In the genomic region with DNA sequence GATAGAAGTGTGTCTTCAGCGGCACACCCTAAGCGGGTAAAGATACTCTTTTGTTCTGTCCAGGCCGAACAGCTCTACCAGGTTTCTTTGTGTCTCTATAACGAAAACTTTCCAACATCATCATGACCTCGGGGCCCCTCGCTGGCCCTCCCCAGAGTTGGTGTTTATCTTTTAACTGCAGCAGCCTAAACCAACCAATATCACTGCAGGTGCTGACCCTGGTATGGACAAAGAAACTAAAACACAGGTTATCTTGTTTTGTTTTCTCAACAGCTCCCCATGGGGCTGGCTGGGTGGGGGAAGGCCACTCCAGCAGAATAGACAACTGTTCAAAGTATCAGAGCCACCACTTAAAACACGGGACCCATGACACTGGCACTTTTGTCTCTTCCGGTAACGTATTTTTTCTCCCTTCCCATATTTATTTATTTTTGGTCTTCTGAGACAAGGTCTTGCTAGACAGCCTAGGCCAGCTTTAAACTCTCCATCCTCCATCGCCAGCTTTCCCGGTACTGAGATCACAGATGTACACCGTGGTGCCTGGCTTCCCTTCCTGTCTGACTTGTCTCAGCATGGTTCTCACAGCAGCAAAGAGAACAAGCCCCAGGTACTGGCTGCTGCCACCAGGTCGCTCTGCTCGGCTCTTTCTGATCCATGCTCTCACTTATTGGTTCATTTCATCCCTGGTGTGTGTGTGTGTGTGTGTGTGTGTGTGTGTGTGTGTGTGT, we compare ENCODE assay signal across 13 mouse cellular contexts.
A peak's percentile ranks its signal among the peaks of the same experiment; 100 is the strongest.
DNase-seq lines count a peak whose midpoint lies in the region; ATAC-seq and TF ChIP-seq lines count a peak whose summit lies in the region.
"Had no signal": no experiment of that assay in that cellular context is flagged by ENCODE, and none has a peak within 500 bp of the region (broad histone marks: within the 10 kb centered on the region; RNA-seq: fewer than 3 reads in every experiment).

No protein-coding gene starts in this region.

- peak overlapping the region; percentile 32 for H3K4me3 ChIP-seq in heart, embryonic 10.5 days
- no peak overlapping the region for H3K4me3 ChIP-seq in thymus, adult 2 months (ENCODE audit: control insufficient read depth, insufficient read depth, low read length)
- H3K4me3 ChIP-seq in liver, embryonic 12.5 days = peak overlapping the region; percentile 25
- H3K4me3 ChIP-seq: hindbrain, embryonic 15.5 days; kidney, embryonic 15.5 days; limb, embryonic 15.5 days; neural tube, embryonic 12.5 days had no signal

- 41% methylated on average over 14 of the region's 14 CpGs for WGBS in heart, embryonic 10.5 days
- WGBS in thymus, adult 2 months = 65% methylated on average over 14 of the region's 14 CpGs
- WGBS in liver, embryonic 12.5 days (ENCODE audit: insufficient replicate concordance) = 21% methylated on average over 14 of the region's 14 CpGs

- no peaks in the 10 kb centered on the region for H3K27me3 ChIP-seq in heart, embryonic 10.5 days (ENCODE audit: insufficient read depth, poor library complexity, severe bottlenecking)
- no peaks in the 10 kb centered on the region for H3K27me3 ChIP-seq in thymus, adult 2 months (ENCODE audit: control insufficient read depth, insufficient read depth, low read length)
- H3K27me3 ChIP-seq in liver, embryonic 12.5 days (replicated peaks) = no peaks in the 10 kb centered on the region
- H3K27me3 ChIP-seq: CH12.LX; hindbrain, embryonic 15.5 days; kidney, embryonic 15.5 days; limb, embryonic 15.5 days; neural tube, embryonic 12.5 days had no signal

- TF ChIP-seq CTCF in thymus, adult 2 months (IDR thresholded peaks at IDR 0.05; ENCODE audit: borderline replicate concordance, control insufficient read depth, extremely low read depth, insufficient read depth, low read length, poor library complexity) = no peak

- peak overlapping the region; percentile 64 for H3K4me2 ChIP-seq in liver, embryonic 12.5 days
- H3K4me2 ChIP-seq: hindbrain, embryonic 15.5 days; kidney, embryonic 15.5 days; limb, embryonic 15.5 days; neural tube, embryonic 12.5 days had no signal

- DNase-seq in heart, embryonic 10.5 days (ENCODE audit: low spot score) = peak; percentile 89
- no peak for DNase-seq in heart, adult 8-10 months (ENCODE audit: low spot score)
- peak; percentile 31 for DNase-seq in thymus, postnatal 4 days
- DNase-seq in thymus, adult 2 months = no peak
- no peak for DNase-seq in adrenal gland, adult 18-20 months (ENCODE audit: low spot score in 2 of 2)
- DNase-seq in B cell, adult 2 months = no peak
- DNase-seq: layer of hippocampus, postnatal 36 days had no signal

- peak; percentile 85 for ATAC-seq in liver, embryonic 12.5 days

- no peaks in the 10 kb centered on the region for H3K9me3 ChIP-seq in heart, embryonic 10.5 days
- H3K9me3 ChIP-seq in liver, embryonic 12.5 days (replicated peaks) = no peaks in the 10 kb centered on the region
- H3K9me3 ChIP-seq: hindbrain, embryonic 15.5 days; kidney, embryonic 15.5 days; limb, embryonic 15.5 days; neural tube, embryonic 12.5 days had no signal

- no peaks in the 10 kb centered on the region for H3K36me3 ChIP-seq in heart, embryonic 10.5 days
- no peaks in the 10 kb centered on the region for H3K36me3 ChIP-seq in thymus, adult 2 months (ENCODE audit: control insufficient read depth, insufficient read depth, low read length)
- no peaks in the 10 kb centered on the region for H3K36me3 ChIP-seq in liver, embryonic 12.5 days
- H3K36me3 ChIP-seq: hindbrain, embryonic 15.5 days; kidney, embryonic 15.5 days; limb, embryonic 15.5 days; neural tube, embryonic 12.5 days had no signal

- H3K4me1 ChIP-seq in heart, embryonic 10.5 days = peaks cover 64% of the 10 kb centered on the region
- H3K4me1 ChIP-seq in thymus, adult 2 months (replicated peaks; ENCODE audit: control insufficient read depth, insufficient read depth, low read length) = peaks cover 56% of the 10 kb centered on the region
- H3K4me1 ChIP-seq in liver, embryonic 12.5 days = peaks cover 100% of the 10 kb centered on the region

- TF ChIP-seq POLR2A in thymus, adult 2 months (IDR thresholded peaks at IDR 0.05; ENCODE audit: control insufficient read depth, extremely low read depth, insufficient read depth, low read length, poor library complexity) = no peak

- peak overlapping the region; percentile 49 for H3K9ac ChIP-seq in liver, embryonic 12.5 days
- H3K9ac ChIP-seq: hindbrain, embryonic 15.5 days; kidney, embryonic 15.5 days; limb, embryonic 15.5 days; neural tube, embryonic 12.5 days had no signal

- H3K27ac ChIP-seq in heart, embryonic 10.5 days = peak overlapping the region; percentile 81
- no peak overlapping the region for H3K27ac ChIP-seq in thymus, adult 2 months (ENCODE audit: control insufficient read depth, insufficient read depth, low read length)
- peak overlapping the region; percentile 82 for H3K27ac ChIP-seq in liver, embryonic 12.5 days
- H3K27ac ChIP-seq: kidney, embryonic 15.5 days; limb, embryonic 15.5 days; neural tube, embryonic 12.5 days had no signal

Comparison
In these comparisons a context has a peak if more than half of its experiments do, and no peak if none do; other contexts are left out.
1. DNase-seq: peak in heart, embryonic 10.5 days (single experiment) and thymus, postnatal 4 days (single experiment); none in heart, adult 8-10 months (single experiment), thymus, adult 2 months (single experiment), adrenal gland, adult 18-20 months (0 of 2) and B cell, adult 2 months (0 of 2).